Mouse (Mus musculus) B cell, adult 67 days (primary cell): ENCODE measurements around the gene Ccdc85c. TPM values are rescaled to one million over a fixed set of nuclear protein-coding genes. Genes with fewer than 3 reads are reported as not detected.

Experiments used
- total RNA-seq, 2 experiments: library from RNA; stranded (reverse); gene quantifications; 4 replicates each; pipeline ENCODE4 v1.2.4; 2023

Gene Ccdc85c
- total RNA-seq: under 1 TPM; 0.71 to 0.81 TPM

DNA sequence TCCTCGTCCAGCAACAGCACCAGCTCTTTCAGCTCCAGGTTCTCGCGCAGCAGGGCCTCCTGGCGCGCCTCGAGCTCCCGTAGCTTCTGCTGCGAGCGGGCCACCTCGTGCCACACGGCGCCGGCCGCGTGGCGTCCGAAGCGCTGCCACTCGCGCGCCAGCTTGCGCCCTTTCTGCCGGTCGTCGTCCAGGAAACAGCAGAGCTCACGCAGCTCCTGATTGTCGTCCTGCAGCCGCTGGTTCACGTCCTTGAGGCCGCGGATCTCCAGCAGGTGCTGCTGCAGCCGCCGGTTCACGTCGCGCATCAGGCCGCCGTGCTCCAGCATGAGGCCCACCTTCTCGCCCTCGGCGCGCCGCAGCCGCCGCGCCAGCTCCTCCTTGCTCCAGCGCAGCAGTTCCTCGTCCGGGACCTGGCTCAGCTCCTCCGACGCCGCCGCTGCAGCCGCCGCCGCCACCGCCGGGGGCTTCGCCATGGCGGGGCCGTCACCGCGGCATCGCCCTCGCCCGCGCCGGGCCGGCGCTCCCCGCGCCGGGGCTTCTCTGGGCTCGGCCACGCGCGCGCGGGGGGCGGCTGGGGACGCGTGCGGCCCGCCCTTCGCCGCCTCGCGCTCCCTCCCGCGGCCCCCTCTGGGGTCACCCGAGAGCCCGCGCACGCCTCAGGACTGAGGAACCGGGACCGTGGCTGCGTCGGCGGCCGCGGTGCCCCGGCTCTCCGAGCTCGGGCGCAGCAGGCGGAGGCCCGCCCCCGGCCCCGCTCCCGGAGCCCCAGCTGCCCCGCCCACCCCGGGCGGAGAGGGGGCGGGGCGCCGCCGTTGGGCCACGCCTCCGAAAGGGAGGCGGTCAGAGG, at the start of gene Ccdc85c:
Gene Ccdc85c, minus strand, starts transcription at position 765 of the 847 bp plus-strand sequence.

DNA sequence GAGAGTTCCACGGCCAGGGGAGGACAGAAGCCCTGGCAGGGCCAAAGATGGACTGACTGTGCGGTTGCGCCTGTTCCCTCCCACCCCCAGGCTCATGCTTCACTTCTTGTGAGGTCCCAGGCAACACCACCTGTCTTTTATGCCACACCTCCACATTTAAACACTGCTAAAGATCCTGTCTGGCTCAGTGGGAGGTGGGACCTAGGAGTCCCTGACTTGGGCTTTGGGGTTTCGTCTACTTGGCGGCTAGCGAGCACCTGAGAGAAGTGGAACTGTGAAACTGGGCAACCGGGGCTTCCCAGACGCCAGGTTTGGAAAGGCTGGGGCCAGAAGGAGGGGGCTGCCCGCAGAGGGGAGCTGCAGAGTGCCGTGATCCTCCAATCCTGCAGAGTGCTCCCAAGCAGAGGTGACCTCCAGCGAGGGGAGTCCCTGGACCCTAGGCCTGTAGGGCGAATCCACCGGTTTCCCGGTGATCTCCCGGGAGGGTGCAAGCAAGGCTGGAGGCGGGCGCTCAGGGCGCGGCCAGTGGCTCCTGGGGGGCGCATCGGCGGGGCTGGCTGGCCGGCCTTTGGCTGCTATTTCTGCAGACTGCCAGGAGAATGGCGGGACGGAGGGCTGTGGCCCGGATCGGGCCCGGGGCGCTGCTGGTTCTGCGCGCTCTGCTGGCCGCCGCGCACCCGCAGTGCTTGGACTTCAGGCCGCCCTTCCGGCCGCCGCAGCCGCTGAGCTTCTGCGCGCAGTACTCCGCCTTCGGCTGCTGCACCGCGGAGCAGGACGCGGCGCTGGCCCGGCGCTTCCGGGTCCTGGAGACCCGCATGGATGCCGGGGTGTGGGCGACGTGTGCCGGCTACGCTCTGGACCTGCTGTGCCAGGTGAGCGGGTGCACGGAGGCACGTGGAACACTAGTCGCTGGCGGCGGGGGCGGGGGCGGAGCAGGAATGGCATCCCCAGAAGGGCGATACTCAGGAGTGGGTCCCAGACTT, 30.9 kb upstream of the Ccdc85c start, which contains the start of gene Hhipl1:
Gene Hhipl1, plus strand, starts transcription at position 459 of the 983 bp plus-strand sequence.

DNA sequence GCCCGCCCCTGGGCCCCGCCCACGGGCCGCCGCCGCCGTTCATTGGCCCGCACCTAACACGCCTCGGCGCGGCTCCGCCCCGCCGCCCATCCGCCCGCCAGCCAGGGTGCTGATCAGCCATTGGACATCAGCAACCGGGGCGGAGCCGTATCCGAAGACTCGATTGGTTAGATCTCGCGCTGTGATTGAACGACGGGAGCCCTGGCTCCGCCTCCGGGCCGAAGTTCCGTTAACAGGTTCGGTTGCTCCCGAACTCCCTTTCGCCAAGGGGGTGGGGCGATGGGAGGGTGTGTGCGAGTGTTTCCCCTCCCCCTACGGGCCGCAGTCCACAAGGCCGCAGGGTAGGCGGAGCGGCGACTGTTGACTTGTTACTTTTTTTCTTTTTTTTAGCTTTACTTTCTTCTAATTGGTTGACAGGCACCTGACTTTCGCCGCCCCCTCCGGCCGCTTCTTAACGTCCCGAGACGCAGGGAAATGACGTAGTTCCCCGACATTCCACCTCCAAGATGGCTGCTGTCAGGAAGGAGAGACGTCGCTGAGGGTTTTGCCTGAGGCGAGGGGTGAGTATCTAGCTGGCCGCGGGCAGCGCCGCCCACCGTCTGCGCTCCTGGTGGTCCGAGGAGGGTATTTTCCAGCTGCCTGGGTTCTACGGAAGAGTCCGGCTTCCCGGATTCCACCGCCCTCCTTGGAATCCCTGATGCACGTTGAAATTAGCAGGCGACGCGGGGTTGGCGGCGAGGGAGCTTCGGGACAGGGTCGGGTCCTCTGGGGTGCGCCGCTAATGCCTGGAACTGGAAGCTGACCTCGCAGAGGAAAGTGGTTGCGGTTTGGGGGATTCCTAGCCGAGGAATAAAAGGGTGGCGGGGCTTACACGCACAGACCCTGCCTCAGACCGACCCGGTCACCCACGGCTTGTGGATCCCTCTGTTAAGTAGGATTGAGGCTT, 95.6 kb downstream of the Ccdc85c start, which contains the start of gene Ccnk:
Gene Ccnk, plus strand, starts transcription at position 259 of the 946 bp plus-strand sequence.

DNA sequence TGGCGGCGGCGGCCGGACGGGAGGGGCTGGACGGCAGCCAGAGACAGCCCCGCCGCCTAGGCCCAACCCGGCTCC, 96.1 kb downstream of the Ccdc85c start, which contains the start of gene Setd3:
Gene Setd3, minus strand, starts transcription at position 69 of the 75 bp plus-strand sequence.

Other genes starting within 250 kb of the Ccdc85c start
- 10 to 100 TPM; 56.9 to 60.9 TPM for gene Setd3, start 96.1 kb downstream of the Ccdc85c start, total RNA-seq
- gene Ccnk, start 95.8 kb downstream of the Ccdc85c start, total RNA-seq: 10 to 100 TPM; 85.3 to 96.2 TPM
- gene Hhipl1, start 30.8 kb upstream of the Ccdc85c start, total RNA-seq: not detected
- not detected for gene Cyp46a1, start 59.0 kb upstream of the Ccdc85c start, total RNA-seq
- not detected for gene Eml1, start 95.5 kb upstream of the Ccdc85c start, total RNA-seq